In genomic region chr5:115546536-115546935, GRCm38 (mm10) we compare ENCODE assay signal across 12 mouse cellular contexts. TPM values are rescaled to one million over a fixed set of nuclear protein-coding genes. Genes with fewer than 3 reads are reported as not detected.
A peak's percentile ranks its signal among the peaks of the same experiment; 100 is the strongest.
DNase-seq lines count a peak whose midpoint lies in the region; ATAC-seq and TF ChIP-seq lines count a peak whose summit lies in the region.
"Had no signal": no experiment of that assay in that cellular context is flagged by ENCODE, and none has a peak within 500 bp of the region (broad histone marks: within the 10 kb centered on the region; RNA-seq: fewer than 3 reads in every experiment).

No protein-coding gene starts in this region.

- H3K27ac ChIP-seq in forebrain, embryonic 13.5 days, result no peak overlapping the region
- no peak overlapping the region for H3K27ac ChIP-seq in forebrain, postnatal 0 days (ENCODE audit: low read depth, low read length)
- peak overlapping the region; percentile 74 for H3K27ac ChIP-seq in kidney, embryonic 15.5 days
- H3K27ac ChIP-seq in stomach, embryonic 16.5 days (ENCODE audit: low read length), result no peak overlapping the region
- H3K27ac ChIP-seq in stomach, postnatal 0 days (replicated peaks), result no peak overlapping the region
- H3K27ac ChIP-seq: macrophage had no signal

- ATAC-seq in forebrain, embryonic 13.5 days, result no peak
- ATAC-seq in forebrain, postnatal 0 days, result no peak
- no peak for ATAC-seq in kidney, embryonic 15.5 days (replicated peaks; ENCODE audit: low FRiP score)
- ATAC-seq in stomach, embryonic 16.5 days (ENCODE audit: insufficient read depth, low FRiP score), result no peak
- no peak for ATAC-seq in stomach, postnatal 0 days (ENCODE audit: low FRiP score, low TSS enrichment)

- H3K4me2 ChIP-seq in forebrain, embryonic 13.5 days, result no peak overlapping the region
- no peak overlapping the region for H3K4me2 ChIP-seq in forebrain, postnatal 0 days (ENCODE audit: low read depth)
- H3K4me2 ChIP-seq in kidney, embryonic 15.5 days, result no peak overlapping the region
- no peak overlapping the region for H3K4me2 ChIP-seq in stomach, embryonic 16.5 days (ENCODE audit: low read depth, low read length)
- no peak overlapping the region for H3K4me2 ChIP-seq in stomach, postnatal 0 days (replicated peaks; ENCODE audit: low read depth)

- DNase-seq in forebrain, postnatal 0 days, result no peak
- no peak for DNase-seq in kidney, postnatal 36 days
- no peak for DNase-seq in stomach, postnatal 0 days (ENCODE audit: low spot score)
- no peak for DNase-seq in right cerebral cortex, postnatal 36 days (ENCODE audit: low spot score in 2 of 2)
- DNase-seq in urinary bladder, postnatal 10 days (ENCODE audit: low spot score), result no peak
- DNase-seq: B cell, adult 2 months; kidney, adult 9 months had no signal

- peaks cover 41% of the 10 kb centered on the region for H3K36me3 ChIP-seq in forebrain, embryonic 13.5 days (ENCODE audit: poor library complexity, severe bottlenecking)
- H3K36me3 ChIP-seq in forebrain, postnatal 0 days (ENCODE audit: insufficient read depth), result peaks cover 17% of the 10 kb centered on the region
- H3K36me3 ChIP-seq in kidney, embryonic 15.5 days, result peaks cover 69% of the 10 kb centered on the region
- peaks cover 32% of the 10 kb centered on the region for H3K36me3 ChIP-seq in stomach, embryonic 16.5 days (ENCODE audit: control insufficient read depth, insufficient read depth, low read length)
- H3K36me3 ChIP-seq in stomach, postnatal 0 days (ENCODE audit: control insufficient read depth, insufficient read depth, low read length), result peaks cover 20% of the 10 kb centered on the region

- no peak overlapping the region for H3K4me3 ChIP-seq in forebrain, embryonic 13.5 days
- H3K4me3 ChIP-seq in forebrain, postnatal 0 days (ENCODE audit: low read depth, low read length), result no peak overlapping the region
- no peak overlapping the region for H3K4me3 ChIP-seq in kidney, embryonic 15.5 days (replicated peaks)
- no peak overlapping the region for H3K4me3 ChIP-seq in stomach, embryonic 16.5 days (replicated peaks; ENCODE audit: low read length)
- H3K4me3 ChIP-seq in stomach, postnatal 0 days (ENCODE audit: low read depth, low read length), result no peak overlapping the region

- no peak for TF ChIP-seq CTCF in forebrain, postnatal 0 days (IDR thresholded peaks at IDR 0.05; ENCODE audit: low read depth)
- TF ChIP-seq CTCF in stomach, postnatal 0 days (IDR thresholded peaks at IDR 0.05; ENCODE audit: low read depth), result no peak

- TF ChIP-seq EP300 in stomach, postnatal 0 days (optimal IDR thresholded peaks at IDR 0.05), result no peak

- no peaks in the 10 kb centered on the region for H3K9me3 ChIP-seq in forebrain, embryonic 13.5 days (replicated peaks)
- no peaks in the 10 kb centered on the region for H3K9me3 ChIP-seq in forebrain, postnatal 0 days (ENCODE audit: low read length)
- H3K9me3 ChIP-seq in kidney, embryonic 15.5 days (replicated peaks), result no peaks in the 10 kb centered on the region
- H3K9me3 ChIP-seq in stomach, embryonic 16.5 days (replicated peaks; ENCODE audit: control insufficient read depth, low read length), result no peaks in the 10 kb centered on the region
- H3K9me3 ChIP-seq in stomach, postnatal 0 days (ENCODE audit: control insufficient read depth, low read length), result no peaks in the 10 kb centered on the region
- H3K9me3 ChIP-seq: G1E had no signal

- 71% methylated on average over 11 of the region's 11 CpGs for WGBS in forebrain, embryonic 13.5 days
- 72% methylated on average over 11 of the region's 11 CpGs for WGBS in forebrain, postnatal 0 days
- 59% methylated on average over 11 of the region's 11 CpGs for WGBS in kidney, embryonic 15.5 days
- 80% methylated on average over 11 of the region's 11 CpGs for WGBS in stomach, embryonic 16.5 days
- 85% methylated on average over 11 of the region's 11 CpGs for WGBS in stomach, postnatal 0 days

- no peaks in the 10 kb centered on the region for H3K27me3 ChIP-seq in forebrain, embryonic 13.5 days
- no peaks in the 10 kb centered on the region for H3K27me3 ChIP-seq in forebrain, postnatal 0 days (ENCODE audit: insufficient read depth, low read length)
- H3K27me3 ChIP-seq in kidney, embryonic 15.5 days, result no peaks in the 10 kb centered on the region
- no peaks in the 10 kb centered on the region for H3K27me3 ChIP-seq in stomach, embryonic 16.5 days (ENCODE audit: control insufficient read depth, insufficient read depth, low read length)
- no peaks in the 10 kb centered on the region for H3K27me3 ChIP-seq in stomach, postnatal 0 days (ENCODE audit: control insufficient read depth, insufficient read depth, low read length)

- H3K9ac ChIP-seq in forebrain, embryonic 13.5 days, result 0 out of 2 replicates have a peak overlapping the region, but pooled peaks have one; percentile 16
- H3K9ac ChIP-seq in forebrain, postnatal 0 days, result no peak overlapping the region
- 0 out of 2 replicates have a peak overlapping the region, but pooled peaks have one; percentile 16 for H3K9ac ChIP-seq in kidney, embryonic 15.5 days
- H3K9ac ChIP-seq in stomach, embryonic 16.5 days (ENCODE audit: low read length), result 0 out of 2 replicates have a peak overlapping the region, but pooled peaks have one; percentile 43
- no peak overlapping the region for H3K9ac ChIP-seq in stomach, postnatal 0 days (ENCODE audit: low read length)

- peaks cover 23% of the 10 kb centered on the region for H3K4me1 ChIP-seq in forebrain, embryonic 13.5 days
- peaks cover 8% of the 10 kb centered on the region for H3K4me1 ChIP-seq in forebrain, postnatal 0 days (ENCODE audit: insufficient read depth)
- H3K4me1 ChIP-seq in kidney, embryonic 15.5 days, result peaks cover 67% of the 10 kb centered on the region
- H3K4me1 ChIP-seq in stomach, embryonic 16.5 days (ENCODE audit: control insufficient read depth, insufficient read depth, low read length), result peaks cover 21% of the 10 kb centered on the region
- peaks cover 10% of the 10 kb centered on the region for H3K4me1 ChIP-seq in stomach, postnatal 0 days (replicated peaks; ENCODE audit: control insufficient read depth, insufficient read depth)

RNA-seq across cellular contexts. Expression of gene Rplp0, which starts 12.7 kb away (rescaled TPM):
- 1,081 and 1,088 TPM in 2 replicates for polyA plus RNA-seq in forebrain, embryonic 13.5 days (2015; fragmentation: Nextera tagmentation; extraction: Ambion mirVana)
- total RNA-seq in forebrain, postnatal 0 days (2014; rRNA removed), result 1,794 and 2,056 TPM in 2 replicates
- polyA plus RNA-seq in forebrain, postnatal 0 days (2015; fragmentation: Nextera tagmentation; extraction: Ambion mirVana), result 842 and 978 TPM in 2 replicates
- polyA plus RNA-seq in kidney, embryonic 15.5 days (2015; fragmentation: Nextera tagmentation; extraction: Ambion mirVana), result 1,539 and 1,600 TPM in 2 replicates
- polyA plus RNA-seq in stomach, embryonic 16.5 days (2015; fragmentation: Nextera tagmentation; extraction: Ambion mirVana), result 1,450 and 1,538 TPM in 2 replicates
- 1,317 and 1,335 TPM in 2 replicates for polyA plus RNA-seq in stomach, postnatal 0 days (2015; fragmentation: Nextera tagmentation; extraction: Ambion mirVana)

RNA-seq across cellular contexts. Expression of gene Gcn1l1, which starts 18.5 kb away (rescaled TPM):
- polyA plus RNA-seq in forebrain, embryonic 13.5 days (2015; fragmentation: Nextera tagmentation; extraction: Ambion mirVana), result 41.7 and 46.1 TPM in 2 replicates
- 51.9 and 74.4 TPM in 2 replicates for total RNA-seq in forebrain, postnatal 0 days (2014; rRNA removed)
- 19.4 and 22.4 TPM in 2 replicates for polyA plus RNA-seq in forebrain, postnatal 0 days (2015; fragmentation: Nextera tagmentation; extraction: Ambion mirVana)
- 44.3 and 49.3 TPM in 2 replicates for polyA plus RNA-seq in kidney, embryonic 15.5 days (2015; fragmentation: Nextera tagmentation; extraction: Ambion mirVana)
- 33.6 and 35.1 TPM in 2 replicates for polyA plus RNA-seq in stomach, embryonic 16.5 days (2015; fragmentation: Nextera tagmentation; extraction: Ambion mirVana)
- 11.2 and 11.7 TPM in 2 replicates for polyA plus RNA-seq in stomach, postnatal 0 days (2015; fragmentation: Nextera tagmentation; extraction: Ambion mirVana)

RNA-seq across cellular contexts. Expression of gene Pxn, which starts 40.1 kb away (rescaled TPM):
- polyA plus RNA-seq in forebrain, embryonic 13.5 days (2015; fragmentation: Nextera tagmentation; extraction: Ambion mirVana), result 16.8 and 17.7 TPM in 2 replicates
- 23.5 and 29.8 TPM in 2 replicates for total RNA-seq in forebrain, postnatal 0 days (2014; rRNA removed)
- polyA plus RNA-seq in forebrain, postnatal 0 days (2015; fragmentation: Nextera tagmentation; extraction: Ambion mirVana), result 14.1 and 14.8 TPM in 2 replicates
- polyA plus RNA-seq in kidney, embryonic 15.5 days (2015; fragmentation: Nextera tagmentation; extraction: Ambion mirVana), result 51.7 and 56.1 TPM in 2 replicates
- polyA plus RNA-seq in stomach, embryonic 16.5 days (2015; fragmentation: Nextera tagmentation; extraction: Ambion mirVana), result 41.9 and 44.5 TPM in 2 replicates
- 21.1 and 25.8 TPM in 2 replicates for polyA plus RNA-seq in stomach, postnatal 0 days (2015; fragmentation: Nextera tagmentation; extraction: Ambion mirVana)

Comparison
In these comparisons a context has a peak if more than half of its experiments do, and no peak if none do; other contexts are left out.
1. H3K9ac ChIP-seq: peak in forebrain, embryonic 13.5 days (single experiment), kidney, embryonic 15.5 days (single experiment) and stomach, embryonic 16.5 days (single experiment); none in forebrain, postnatal 0 days (single experiment) and stomach, postnatal 0 days (single experiment).